Comparison of ENCODE assay signal across 27 mouse cellular contexts in the genomic region with DNA sequence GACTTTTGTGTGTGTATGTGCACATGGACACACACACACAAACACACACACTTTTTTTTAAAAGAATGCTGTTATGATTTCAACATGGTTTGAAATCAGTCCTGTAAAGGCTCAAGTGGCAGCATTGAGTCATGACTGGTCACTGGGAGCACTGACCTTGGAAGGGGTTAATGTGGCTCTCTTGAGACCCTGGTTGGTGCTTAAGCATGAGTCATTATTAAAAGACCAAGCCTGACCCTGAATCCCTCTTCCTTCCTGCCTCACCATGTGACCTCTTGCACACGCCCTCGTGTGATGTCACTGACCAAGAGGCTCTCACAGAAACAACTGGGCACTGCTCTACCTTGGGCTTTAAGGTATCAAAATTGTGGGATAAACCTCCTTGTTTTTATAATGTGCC.
DNase-seq lines count a peak whose midpoint lies in the region; ATAC-seq lines count a peak whose summit lies in the region.
"Had no signal": no experiment of that assay in that cellular context is flagged by ENCODE, and none has a peak within 500 bp of the region (broad histone marks: within the 10 kb centered on the region; RNA-seq: fewer than 3 reads in every experiment).

No protein-coding gene starts in this region.

- WGBS in midbrain, embryonic 11.5 days, result 88% methylated on average over 2 of the region's 2 CpGs
- WGBS in midbrain, embryonic 16.5 days, result 71% methylated on average over 2 of the region's 2 CpGs

- peak; percentile 44 to 76 for DNase-seq in adrenal gland, adult (ENCODE audit: inconsistent age in 2 of 2, low spot score in 1 of 2)
- DNase-seq in adrenal gland, postnatal 25 days, result no peak
- DNase-seq in midbrain, embryonic 11.5 days (ENCODE audit: low spot score, missing footprints), result peak; percentile 44
- DNase-seq in gastrocnemius, postnatal 4 days (ENCODE audit: low spot score in 2 of 2), result no peak
- DNase-seq in urinary bladder, postnatal 10 days (ENCODE audit: low spot score), result no peak
- DNase-seq: cerebellum, adult 18-20 months; cerebellum, postnatal 10 days; gastrocnemius, postnatal 14 days; heart, adult 18-20 months; heart, postnatal 4 days; kidney, postnatal 14 days; lung, postnatal 4 days; midbrain, embryonic 14.5 days; right cerebral cortex, postnatal 25 days had no signal

- H3K4me1 ChIP-seq in midbrain, embryonic 11.5 days (ENCODE audit: control insufficient read depth, insufficient read depth, low read length), result 0 out of 2 replicates have a peak, but pooled peaks cover 2% of the 10 kb centered on the region
- peaks cover 16% of the 10 kb centered on the region for H3K4me1 ChIP-seq in midbrain, embryonic 16.5 days (ENCODE audit: control insufficient read depth, insufficient read depth, low read length)
- H3K4me1 ChIP-seq in brown adipose tissue, adult 24 weeks (ENCODE audit: control insufficient read depth, insufficient read depth, insufficient read length, low read length), result no peaks in the 10 kb centered on the region
- H3K4me1 ChIP-seq: embryonic facial prominence, embryonic 10.5 days; embryonic facial prominence, embryonic 15.5 days; heart, embryonic 12.5 days; limb, embryonic 13.5 days; stomach, embryonic 15.5 days had no signal

- H3K9ac ChIP-seq in midbrain, embryonic 11.5 days (ENCODE audit: low read length), result no peak overlapping the region
- H3K9ac ChIP-seq in midbrain, embryonic 16.5 days (ENCODE audit: low read depth, low read length), result no peak overlapping the region
- H3K9ac ChIP-seq: embryonic facial prominence, embryonic 15.5 days; forebrain, embryonic 13.5 days; heart, embryonic 12.5 days; hindbrain, embryonic 14.5 days; limb, embryonic 13.5 days; stomach, embryonic 15.5 days had no signal

- no peaks in the 10 kb centered on the region for H3K36me3 ChIP-seq in midbrain, embryonic 11.5 days (ENCODE audit: control insufficient read depth, insufficient read depth, low read length)
- H3K36me3 ChIP-seq in midbrain, embryonic 16.5 days (ENCODE audit: control insufficient read depth, insufficient read depth, low read length), result no peaks in the 10 kb centered on the region
- H3K36me3 ChIP-seq: embryonic facial prominence, embryonic 10.5 days; embryonic facial prominence, embryonic 15.5 days; heart, embryonic 12.5 days; limb, embryonic 13.5 days; stomach, embryonic 15.5 days had no signal

- H3K4me3 ChIP-seq in midbrain, embryonic 11.5 days (ENCODE audit: low read depth, low read length), result no peak overlapping the region
- H3K4me3 ChIP-seq in midbrain, embryonic 16.5 days (ENCODE audit: low read depth, low read length), result no peak overlapping the region
- H3K4me3 ChIP-seq in brown adipose tissue, adult 24 weeks (ENCODE audit: insufficient read depth, low read depth, low read length), result no peak overlapping the region
- H3K4me3 ChIP-seq: embryonic facial prominence, embryonic 10.5 days; embryonic facial prominence, embryonic 15.5 days; forebrain, embryonic 13.5 days; heart, embryonic 12.5 days; limb, embryonic 13.5 days; megakaryocyte, embryonic 14.5 days; stomach, embryonic 15.5 days had no signal

- no peak overlapping the region for H3K27ac ChIP-seq in midbrain, embryonic 11.5 days (ENCODE audit: low read depth, low read length)
- no peak overlapping the region for H3K27ac ChIP-seq in midbrain, embryonic 16.5 days (ENCODE audit: low read length)
- peak overlapping the region; percentile 16; the same call in 1 of the 2 replicates for H3K27ac ChIP-seq in brown adipose tissue, adult 24 weeks (replicated peaks; ENCODE audit: low read depth, low read length)
- H3K27ac ChIP-seq: embryonic facial prominence, embryonic 10.5 days; embryonic facial prominence, embryonic 15.5 days; forebrain, embryonic 13.5 days; hindbrain, embryonic 14.5 days; limb, embryonic 13.5 days; stomach, embryonic 15.5 days had no signal

- ATAC-seq in midbrain, embryonic 11.5 days (ENCODE audit: low FRiP score), result no peak
- ATAC-seq in midbrain, embryonic 16.5 days, result no peak
- ATAC-seq: activated CD4-positive, CD25-positive, alpha-beta regulatory T cell, adult 4 months; forebrain, embryonic 13.5 days; intestine, postnatal 0 days had no signal

- H3K9me3 ChIP-seq in midbrain, embryonic 11.5 days (ENCODE audit: control insufficient read depth, low read length), result no peaks in the 10 kb centered on the region
- H3K9me3 ChIP-seq in midbrain, embryonic 16.5 days (replicated peaks; ENCODE audit: control insufficient read depth, low read length, poor library complexity, severe bottlenecking), result no peaks in the 10 kb centered on the region
- H3K9me3 ChIP-seq: embryonic facial prominence, embryonic 10.5 days; embryonic facial prominence, embryonic 15.5 days; forebrain, embryonic 13.5 days; heart, embryonic 12.5 days; limb, embryonic 13.5 days; stomach, embryonic 15.5 days had no signal

- H3K4me2 ChIP-seq in midbrain, embryonic 11.5 days, result no peak overlapping the region
- no peak overlapping the region for H3K4me2 ChIP-seq in midbrain, embryonic 16.5 days (ENCODE audit: low read length)
- H3K4me2 ChIP-seq: embryonic facial prominence, embryonic 15.5 days; forebrain, embryonic 13.5 days; heart, embryonic 12.5 days; hindbrain, embryonic 14.5 days; limb, embryonic 13.5 days; liver, embryonic 11.5 days; stomach, embryonic 15.5 days had no signal

- H3K27me3 ChIP-seq in midbrain, embryonic 11.5 days (ENCODE audit: control insufficient read depth, insufficient read depth, low read length), result no peaks in the 10 kb centered on the region
- no peaks in the 10 kb centered on the region for H3K27me3 ChIP-seq in midbrain, embryonic 16.5 days (ENCODE audit: control insufficient read depth, insufficient read depth, low read depth, low read length)
- H3K27me3 ChIP-seq: embryonic facial prominence, embryonic 15.5 days; forebrain, embryonic 13.5 days; stomach, embryonic 15.5 days had no signal

Comparison
In these comparisons a context has a peak if more than half of its experiments do, and no peak if none do; other contexts are left out.
1. DNase-seq: peak in adrenal gland, adult (2 of 2) and midbrain, embryonic 11.5 days (single experiment); none in adrenal gland, postnatal 25 days (single experiment), gastrocnemius, postnatal 4 days (0 of 2) and urinary bladder, postnatal 10 days (single experiment).